Mouse (Mus musculus) CH12.LX (cell line): ENCODE measurements at regions not wholly inside any gene's neighbourhood (a gene's known extent, or its start where the extent isn't known, plus 50 kb on each side); places are given as distances from the start of the nearest gene placed in this dataset.

Experiments used
- DNase-seq: peaks from one replicate; pipeline ENCODE4 v3.0.0-alpha.2; 2013; ENCODE audit errors: extremely low read depth
- H3K27ac ChIP-seq: 2 replicates; pipeline ENCODE4 v1.5.1; 2012; ENCODE audit warnings: low read depth, mild to moderate bottlenecking, control low read depth, moderate library complexity; ENCODE audit not compliant: insufficient read depth
- H3K27me3 ChIP-seq: replicated peaks from 2 replicates; pipeline ENCODE3; 2012; ENCODE audit warnings: inconsistent platforms
- H3K36me3 ChIP-seq, 2 experiments: replicated peaks in 1 of 2; 2 replicates each; pipeline versions ENCODE3 to v1.6.1; 2012; ENCODE audit warnings: inconsistent platforms in 1 of 2, low read length in 1 of 2, mild to moderate bottlenecking in 1 of 2, mixed read lengths in 1 of 2, moderate library complexity in 1 of 2; ENCODE audit not compliant: control insufficient read depth in 1 of 2, insufficient read depth in 1 of 2
- H3K4me1 ChIP-seq, 2 experiments: 2 replicates each; pipeline ENCODE4 v1.6.1; 2012; ENCODE audit warnings: inconsistent platforms in 1 of 2, moderate library complexity in 1 of 2; ENCODE audit not compliant: insufficient read depth in 2 of 2, control insufficient read depth in 1 of 2
- H3K4me2 ChIP-seq: 2 replicates; pipeline ENCODE4 v1.6.1; 2012; ENCODE audit warnings: low read depth, mild to moderate bottlenecking, control low read depth; ENCODE audit not compliant: poor library complexity, insufficient read depth, severe bottlenecking
- H3K4me3 ChIP-seq, 3 experiments: fragments of 150-350 bp in 1 of 3; sonication (generic) in 1 of 3; replicated peaks in 1 of 3; 2 replicates each; pipeline versions ENCODE3 to v1.5.1; 2011 to 2012; ENCODE audit warnings: low read depth in 2 of 3, low read length in 2 of 3, mild to moderate bottlenecking in 2 of 3, moderate library complexity in 2 of 3, control low read depth in 1 of 3, improper control_type of control experiment in 1 of 3, inconsistent platforms in 1 of 3, mixed read lengths in 1 of 3; ENCODE audit not compliant: poor library complexity in 1 of 3
- H3K79me2 ChIP-seq: replicated peaks from 2 replicates; pipeline ENCODE4 v1.6.1; 2012; ENCODE audit warnings: mild to moderate bottlenecking, moderate library complexity; ENCODE audit not compliant: control insufficient read depth, poor library complexity, insufficient read depth, severe bottlenecking; ENCODE audit errors: extremely low read depth
- H3K9ac ChIP-seq: 2 replicates; pipeline ENCODE4 v1.6.1; 2012; ENCODE audit warnings: low read depth, mild to moderate bottlenecking, control low read depth, moderate library complexity; ENCODE audit not compliant: insufficient read depth
- H3K9me3 ChIP-seq: replicated peaks from 2 replicates; pipeline ENCODE3; 2012; ENCODE audit warnings: low read length, inconsistent platforms, mixed read lengths
- CHD1 ChIP-seq: IDR thresholded peaks from 2 replicates; pipeline ENCODE4 v1.6.1; 2012; ENCODE audit warnings: low read depth, low read length, improper control_type of control experiment, inconsistent platforms
- CHD2 ChIP-seq: IDR thresholded peaks from 2 replicates; pipeline ENCODE4 v1.6.1; 2011; ENCODE audit warnings: low read length, improper control_type of control experiment
- GABPA ChIP-seq: IDR thresholded peaks from 2 replicates; pipeline ENCODE4 v1.6.1; 2012; ENCODE audit warnings: low read depth, low read length, improper control_type of control experiment, inconsistent platforms; ENCODE audit not compliant: insufficient replicate concordance
- IRF4 ChIP-seq: IDR thresholded peaks from 2 replicates; pipeline ENCODE4 v1.6.1; 2014; ENCODE audit warnings: low read depth, mild to moderate bottlenecking, inconsistent platforms, low read length, improper control_type of control experiment
- JUND ChIP-seq: conservative IDR thresholded peaks from 2 replicates; pipeline ENCODE4 v1.6.1; 2011; ENCODE audit warnings: low read depth, low read length, improper control_type of control experiment
- MAX ChIP-seq: IDR thresholded peaks from 2 replicates; pipeline ENCODE4 v1.6.1; 2011; ENCODE audit warnings: low read length, improper control_type of control experiment
- NELFE ChIP-seq: IDR thresholded peaks from 2 replicates; pipeline ENCODE4 v1.6.1; 2011; ENCODE audit warnings: low read depth, low read length, improper control_type of control experiment
- NRF1 ChIP-seq: IDR thresholded peaks from 2 replicates; pipeline ENCODE4 v1.6.1; 2014; ENCODE audit warnings: low read depth, mild to moderate bottlenecking, inconsistent platforms, low read length, improper control_type of control experiment, moderate library complexity
- POLR2AphosphoS2 ChIP-seq: IDR thresholded peaks from 2 replicates; pipeline ENCODE4 v1.6.1; 2011; ENCODE audit warnings: low read depth, low read length, improper control_type of control experiment
- RAD21 ChIP-seq: IDR thresholded peaks from 2 replicates; pipeline ENCODE4 v1.6.1; 2011; ENCODE audit warnings: low read depth, mild to moderate bottlenecking, low read length, improper control_type of control experiment, moderate library complexity
- SIN3A ChIP-seq: IDR thresholded peaks from 2 replicates; pipeline ENCODE4 v1.6.1; 2012; ENCODE audit warnings: low read length, improper control_type of control experiment, inconsistent platforms
- SMC3 ChIP-seq: IDR thresholded peaks from 2 replicates; pipeline ENCODE4 v1.6.1; 2011; ENCODE audit warnings: low read depth, low read length, improper control_type of control experiment
- TBP ChIP-seq: conservative IDR thresholded peaks from 2 replicates; pipeline ENCODE4 v1.6.1; 2011; ENCODE audit warnings: low read depth, low read length, improper control_type of control experiment
- USF2 ChIP-seq: conservative IDR thresholded peaks from 2 replicates; pipeline ENCODE4 v1.6.1; 2011; ENCODE audit warnings: low read depth, low read length, improper control_type of control experiment
- ZC3H11A ChIP-seq: IDR thresholded peaks from 2 replicates; pipeline ENCODE4 v1.6.1; 2012; ENCODE audit warnings: low read depth, mild to moderate bottlenecking, inconsistent platforms, low read length, improper control_type of control experiment
- dilution Hi-C: fragments of 300-500 bp; cut with MboI; formaldehyde crosslinking; loops from 2 replicates; pipeline ENCODE4 v1.14.3; 2020; ENCODE audit warnings: low sequenced_read_pairs; ENCODE audit not compliant: extremely low pct_unique_long_range_greater_than_20kb, extremely low pct_ligation_motif_present
- in situ Hi-C: fragments of 300-500 bp; cut with MboI; formaldehyde crosslinking; loops from 3 replicates; pipeline ENCODE4 v1.14.3; 2019; ENCODE audit warnings: low sequenced_read_pairs, low pct_ligation_motif_present, low pct_unique_long_range_greater_than_20kb, mixed read lengths

DNA sequence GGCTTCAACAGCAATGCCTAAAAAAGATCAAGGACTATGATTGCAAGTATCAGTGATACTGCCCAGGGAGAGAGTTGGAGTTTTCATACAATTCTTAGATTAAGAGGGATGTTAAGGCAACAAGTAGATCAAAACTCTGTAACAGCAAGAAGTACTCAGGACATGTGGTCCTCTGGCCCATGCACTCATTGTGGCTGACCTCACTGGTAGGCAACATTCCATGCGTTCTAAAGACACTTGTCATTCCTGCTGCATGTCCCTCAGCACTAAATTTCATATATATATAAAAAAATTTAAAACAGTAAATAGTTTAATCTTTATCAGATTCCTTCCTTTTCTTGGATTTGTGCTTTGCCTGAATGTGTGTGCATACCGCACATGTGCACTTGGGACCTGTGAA, 332.6 kb downstream of the Atp6ap1l start:
- Histone ChIP-seq H3K4me1 (no peaks in the 10 kb centered on the region), H3K27me3 (no peaks in the 10 kb centered on the region), H3K79me2 (no peaks in the 10 kb centered on the region), H3K9ac (no peak overlapping the region), H3K27ac (no peak overlapping the region), H3K9me3 (no peaks in the 10 kb centered on the region), H3K4me3 (no peak overlapping the region), H3K36me3 (no peaks in the 10 kb centered on the region), H3K4me2 (no peak overlapping the region)
- no peak for DNase-seq
- dilution Hi-C loops (no loop called here), in situ Hi-C loops (no loop called here)
- TF ChIP-seq SIN3A (no peak), IRF4 (no peak), RAD21 (no peak), GABPA (no peak), CHD2 (no peak), POLR2AphosphoS2 (no peak), SMC3 (no peak), USF2 (no peak), TBP (no peak), JUND (no peak)

DNA sequence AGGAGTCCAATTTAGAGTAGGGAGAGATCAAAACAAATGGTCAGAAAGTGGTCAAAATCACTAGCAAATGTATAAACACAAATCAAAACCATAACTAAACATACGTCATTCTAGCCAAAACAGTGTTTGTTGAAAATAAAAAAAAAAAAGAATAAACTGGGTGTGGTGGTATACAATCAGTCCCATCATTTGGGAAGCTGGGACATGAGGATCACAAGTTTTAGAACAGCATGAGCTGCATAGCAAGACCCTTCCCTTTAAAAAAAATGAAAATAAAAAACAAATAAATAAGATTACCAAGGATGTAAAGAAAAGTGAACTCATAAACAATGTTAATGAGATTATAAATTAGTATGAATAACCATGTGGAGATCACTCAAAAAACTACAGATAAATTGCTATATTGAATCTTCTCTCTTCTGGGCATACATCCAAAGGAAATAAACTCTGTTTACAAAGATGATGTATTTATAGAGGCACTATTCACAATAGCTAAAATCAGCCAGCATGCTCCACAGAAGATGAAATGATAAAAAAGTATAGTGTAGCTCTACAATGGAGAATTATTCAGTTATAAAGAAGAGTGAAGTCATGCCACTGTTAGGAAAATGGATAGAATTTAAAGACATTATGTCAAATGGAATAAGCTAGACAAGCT, 341.8 kb downstream of the Atp6ap1l start:
- no peaks in the 10 kb centered on the region for H3K4me1 ChIP-seq
- DNase-seq: no peak
- H3K4me3 ChIP-seq: no peak overlapping the region
- no peak for TF ChIP-seq SMC3
- no peak for TF ChIP-seq MAX
- no peak for TF ChIP-seq NELFE
- no peak for TF ChIP-seq CHD1
- TF ChIP-seq, all 38 proteins: peak for 0
- Histone ChIP-seq H3K27ac (no peak overlapping the region), H3K9ac (no peak overlapping the region), H3K79me2 (no peaks in the 10 kb centered on the region), H3K36me3 (no peaks in the 10 kb centered on the region), H3K27me3 (no peaks in the 10 kb centered on the region), H3K4me2 (no peak overlapping the region), H3K9me3 (no peaks in the 10 kb centered on the region)
- in situ Hi-C loops (no loop called here), dilution Hi-C loops (no loop called here)

DNA sequence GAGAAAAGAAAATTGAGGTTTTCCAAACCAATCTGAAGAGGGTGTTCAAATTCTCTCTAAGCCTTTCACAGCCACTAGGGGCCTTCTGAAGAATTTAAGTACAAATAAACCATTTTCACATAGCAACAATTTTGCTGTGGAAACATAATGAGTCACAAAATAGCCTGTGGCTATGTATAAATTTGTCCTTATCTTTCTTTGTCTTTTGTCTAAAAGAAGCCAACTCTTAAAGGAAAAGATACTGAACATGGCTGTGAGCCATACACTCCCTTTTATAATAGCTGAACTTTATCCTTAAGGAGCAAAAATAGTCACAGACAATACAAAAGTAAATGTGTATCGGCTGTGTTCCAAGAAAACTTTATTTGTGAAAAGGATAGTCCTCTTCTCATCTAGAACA, 345.1 kb downstream of the Atp6ap1l start:
- Histone ChIP-seq H3K79me2 (no peaks in the 10 kb centered on the region), H3K4me3 (no peak overlapping the region), H3K27me3 (no peaks in the 10 kb centered on the region), H3K27ac (no peak overlapping the region), H3K36me3 (no peaks in the 10 kb centered on the region), H3K4me1 (no peaks in the 10 kb centered on the region), H3K4me2 (no peak overlapping the region), H3K9ac (no peak overlapping the region), H3K9me3 (no peaks in the 10 kb centered on the region)
- dilution Hi-C loops: no loop called here
- TF ChIP-seq TBP (no peak), ZC3H11A (no peak), NRF1 (no peak)
- in situ Hi-C loops: no loop called here
- no peak for DNase-seq
